Mouse (Mus musculus): ENCODE results near the gene Polr2a. TPM values are rescaled to one million over a fixed set of nuclear protein-coding genes. Genes with fewer than 3 reads are reported as not detected.
A peak's percentile ranks its signal among the peaks of the same experiment; 100 is the strongest.

The Polr2a gene
- polyA plus RNA-seq (2011; ENCODE audit: insufficient read depth, insufficient read length, low read depth, missing spikeins): 102 and 103 TPM in 2 replicates

DNA sequence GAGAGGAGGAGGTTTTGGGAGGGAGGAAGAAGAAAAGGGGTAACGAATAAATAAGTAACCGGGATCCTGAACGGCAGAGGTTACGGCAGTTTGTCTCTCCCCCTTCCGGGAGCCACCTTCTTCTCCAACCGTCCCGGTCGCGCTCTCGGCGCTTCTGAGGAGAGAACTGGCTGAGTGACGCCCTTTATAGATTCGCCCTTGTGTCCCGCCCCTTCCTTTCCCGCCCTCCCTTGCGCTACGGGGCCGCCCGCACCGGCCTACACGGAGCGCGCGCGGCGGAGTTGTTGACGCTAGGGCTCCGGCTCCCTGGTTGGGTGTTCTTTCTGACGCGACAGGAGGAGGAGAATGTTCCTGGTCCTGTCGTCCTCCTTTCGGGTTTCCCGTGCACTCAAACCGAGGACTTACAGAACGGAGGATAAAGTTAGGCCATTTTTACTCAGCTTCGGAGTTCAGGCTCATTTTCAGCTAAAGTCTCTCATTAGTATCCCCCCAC, at the start of gene Polr2a:
Gene Polr2a, minus strand, starts transcription at position 160 of the 493 bp plus-strand sequence.
- Histone ChIP-seq H3K27ac (ENCODE audit: insufficient read depth, low read length) (peak within 1 kb of the TSS; percentile 96), H3K4me3 (ENCODE audit: low read depth, low read length) (peak within 1 kb of the TSS; percentile 92), H3K4me1 (ENCODE audit: control insufficient read depth, insufficient read depth, low read length) (peaks cover 3% of the 10 kb centered on the region), H3K27me3 (ENCODE audit: control insufficient read depth, insufficient read depth, low read length, poor library complexity, severe bottlenecking) (no peaks in the 10 kb centered on the region), H3K36me3 (ENCODE audit: control insufficient read depth, insufficient read depth, low read length, poor library complexity, severe bottlenecking) (peaks cover 4% of the 10 kb centered on the region), H3K9ac (ENCODE audit: low read depth, poor library complexity, severe bottlenecking) (peak within 1 kb of the TSS; percentile 87), H3K9me3 (replicated peaks; ENCODE audit: control insufficient read depth, insufficient read depth, low read length, poor library complexity, severe bottlenecking) (no peaks in the 10 kb centered on the region)
- TF ChIP-seq EP300 (IDR thresholded peaks at IDR 0.05; ENCODE audit: insufficient read depth, low read depth, low read length) (0 out of 2 replicates have a peak, but pooled peaks have one; percentile 43), POLR2A (IDR thresholded peaks at IDR 0.05; ENCODE audit: insufficient read depth, low read length) (peak; percentile 100), CTCF (IDR thresholded peaks at IDR 0.05; ENCODE audit: low read depth, low read length) (no peak)

DNA sequence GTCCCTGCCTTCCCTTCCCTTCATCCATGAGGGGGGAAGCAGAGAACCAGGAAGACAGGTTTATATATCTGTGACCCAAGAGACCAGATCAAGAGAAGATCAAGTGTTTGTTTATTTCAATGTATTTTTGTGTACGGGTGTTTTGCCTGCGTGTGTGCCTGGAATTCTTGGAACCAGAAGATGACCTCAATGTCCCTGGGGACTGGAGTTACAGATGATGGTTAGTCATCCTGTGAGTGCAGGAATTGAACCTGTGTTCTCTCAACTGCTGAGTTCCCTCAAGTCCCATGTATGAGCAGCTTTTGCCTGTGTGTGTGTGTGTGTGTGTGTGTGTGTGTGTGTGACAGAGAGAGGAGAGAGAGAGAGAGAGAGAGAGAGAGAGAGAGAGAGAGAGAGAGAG, 49.2 kb upstream of the Polr2a start:
- no peaks in the 10 kb centered on the region for H3K9me3 ChIP-seq (replicated peaks; ENCODE audit: control insufficient read depth, insufficient read depth, low read length, poor library complexity, severe bottlenecking)
- H3K4me3 ChIP-seq (ENCODE audit: low read depth, low read length): no peak overlapping the region
- H3K27me3 ChIP-seq (ENCODE audit: control insufficient read depth, insufficient read depth, low read length, poor library complexity, severe bottlenecking): no peaks in the 10 kb centered on the region
- no peaks in the 10 kb centered on the region for H3K4me1 ChIP-seq (ENCODE audit: control insufficient read depth, insufficient read depth, low read length)
- H3K36me3 ChIP-seq (ENCODE audit: control insufficient read depth, insufficient read depth, low read length, poor library complexity, severe bottlenecking): no peaks in the 10 kb centered on the region
- no peak overlapping the region for H3K9ac ChIP-seq (ENCODE audit: low read depth, poor library complexity, severe bottlenecking)
- TF ChIP-seq POLR2A (IDR thresholded peaks at IDR 0.05; ENCODE audit: insufficient read depth, low read length) (no peak), EP300 (IDR thresholded peaks at IDR 0.05; ENCODE audit: insufficient read depth, low read depth, low read length) (no peak), CTCF (IDR thresholded peaks at IDR 0.05; ENCODE audit: low read depth, low read length) (no peak)
- no peak overlapping the region for H3K27ac ChIP-seq (ENCODE audit: insufficient read depth, low read length)

DNA sequence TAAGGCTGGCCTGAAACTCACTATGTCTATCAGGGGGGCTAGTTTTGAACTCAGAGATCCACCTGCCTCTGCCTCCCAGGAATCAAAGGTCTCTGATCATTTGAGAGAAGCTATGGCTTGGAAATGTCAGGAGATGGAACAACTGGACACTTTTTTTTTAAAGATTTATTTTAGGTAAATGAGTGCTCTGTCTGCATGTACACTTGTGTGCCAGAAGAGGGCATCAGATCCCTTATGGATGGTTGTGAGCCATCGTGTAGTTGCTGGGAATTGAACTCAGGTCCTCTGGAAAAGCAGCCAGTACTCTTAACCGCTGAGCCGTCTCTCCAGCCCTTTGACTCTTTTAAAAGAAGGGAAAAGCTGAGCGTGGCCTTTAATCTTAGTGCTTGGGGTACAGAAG, 47.9 kb upstream of the Polr2a start:
- Histone ChIP-seq H3K4me3 (ENCODE audit: low read depth, low read length) (no peak overlapping the region), H3K9me3 (replicated peaks; ENCODE audit: control insufficient read depth, insufficient read depth, low read length, poor library complexity, severe bottlenecking) (no peaks in the 10 kb centered on the region), H3K4me1 (ENCODE audit: control insufficient read depth, insufficient read depth, low read length) (no peaks in the 10 kb centered on the region), H3K27ac (ENCODE audit: insufficient read depth, low read length) (no peak overlapping the region), H3K9ac (ENCODE audit: low read depth, poor library complexity, severe bottlenecking) (no peak overlapping the region), H3K27me3 (ENCODE audit: control insufficient read depth, insufficient read depth, low read length, poor library complexity, severe bottlenecking) (peaks cover 11% of the 10 kb centered on the region), H3K36me3 (ENCODE audit: control insufficient read depth, insufficient read depth, low read length, poor library complexity, severe bottlenecking) (no peaks in the 10 kb centered on the region)
- TF ChIP-seq CTCF (IDR thresholded peaks at IDR 0.05; ENCODE audit: low read depth, low read length): no peak
- no peak for TF ChIP-seq EP300 (IDR thresholded peaks at IDR 0.05; ENCODE audit: insufficient read depth, low read depth, low read length)
- TF ChIP-seq POLR2A (IDR thresholded peaks at IDR 0.05; ENCODE audit: insufficient read depth, low read length): no peak

DNA sequence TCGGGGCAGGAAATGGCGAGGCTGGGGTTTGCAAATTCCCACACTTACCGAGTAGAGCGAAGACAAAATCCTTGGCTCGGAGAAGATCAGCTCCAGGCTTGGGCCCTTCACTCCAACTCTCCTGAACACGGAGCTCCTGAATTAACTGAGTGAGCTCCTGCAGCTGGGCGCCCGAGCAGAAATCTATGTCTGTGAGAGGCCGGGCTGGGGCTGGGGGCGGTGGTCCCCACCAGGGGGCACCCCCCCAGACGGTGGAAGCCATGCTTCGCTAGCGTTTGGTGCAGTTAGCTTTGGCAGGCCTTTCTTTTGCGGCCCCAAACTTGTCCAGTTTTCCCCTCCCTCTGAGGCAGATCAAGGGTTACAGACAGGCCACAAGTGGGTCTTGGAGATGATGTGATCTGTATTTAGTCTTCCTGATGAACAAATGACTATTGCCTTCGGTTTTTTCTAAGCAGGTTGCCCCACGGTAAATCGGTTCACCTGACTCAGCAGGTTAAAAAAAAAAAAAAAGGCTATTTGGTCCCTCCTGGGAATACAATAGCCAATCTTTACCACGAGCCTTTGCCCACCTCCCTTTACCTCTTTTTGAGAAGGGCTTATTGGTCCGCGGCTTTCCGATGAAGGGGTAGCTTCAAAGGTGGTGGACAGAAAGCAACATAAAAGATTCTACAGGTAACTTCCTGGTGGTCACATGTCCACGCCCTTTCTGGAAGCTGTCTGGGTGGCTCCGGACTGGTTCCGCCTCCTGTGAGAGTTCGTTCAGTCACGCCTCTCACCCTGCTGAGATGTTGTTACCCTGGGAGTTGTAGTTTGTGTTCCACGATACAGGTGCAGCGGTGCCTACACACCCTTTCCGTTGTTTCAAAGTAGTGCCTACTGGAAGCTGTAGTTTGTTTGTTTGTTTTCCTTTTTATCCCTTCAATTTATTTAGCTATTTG, 46.8 kb upstream of the Polr2a start, which contains the start of gene Tmem102:
Gene Tmem102, minus strand, starts transcription at position 653 of the 938 bp plus-strand sequence.
- Histone ChIP-seq H3K4me3 (ENCODE audit: low read depth, low read length) (peak within 1 kb of the TSS; percentile 76), H3K9me3 (replicated peaks; ENCODE audit: control insufficient read depth, insufficient read depth, low read length, poor library complexity, severe bottlenecking) (no peaks in the 10 kb centered on the region), H3K36me3 (ENCODE audit: control insufficient read depth, insufficient read depth, low read length, poor library complexity, severe bottlenecking) (no peaks in the 10 kb centered on the region), H3K9ac (ENCODE audit: low read depth, poor library complexity, severe bottlenecking) (peak within 1 kb of the TSS; percentile 90), H3K27me3 (ENCODE audit: control insufficient read depth, insufficient read depth, low read length, poor library complexity, severe bottlenecking) (peaks cover 12% of the 10 kb centered on the region), H3K27ac (ENCODE audit: insufficient read depth, low read length) (peak within 1 kb of the TSS; percentile 9; the same call in 1 of the 2 replicates), H3K4me1 (ENCODE audit: control insufficient read depth, insufficient read depth, low read length) (no peaks in the 10 kb centered on the region)
- no peak for TF ChIP-seq EP300 (IDR thresholded peaks at IDR 0.05; ENCODE audit: insufficient read depth, low read depth, low read length)
- peak; percentile 28 for TF ChIP-seq POLR2A (IDR thresholded peaks at IDR 0.05; ENCODE audit: insufficient read depth, low read length)

DNA sequence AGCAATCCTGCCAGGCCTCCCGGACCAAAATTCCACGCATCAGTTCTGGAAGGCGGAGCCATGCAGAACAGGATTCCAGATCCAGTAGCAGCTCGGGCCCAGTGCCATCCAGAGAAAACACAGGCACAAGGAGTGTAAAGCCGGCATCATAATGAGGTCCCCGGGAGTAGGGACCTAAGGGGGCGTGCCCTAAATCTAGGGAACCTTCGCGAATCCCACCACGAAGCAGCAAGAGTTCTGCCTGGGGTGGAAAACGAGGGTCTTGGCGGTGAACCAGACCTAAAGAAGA, 46.2 kb upstream of the Polr2a start:
- Histone ChIP-seq H3K9ac (ENCODE audit: low read depth, poor library complexity, severe bottlenecking) (peak overlapping the region; percentile 90), H3K36me3 (ENCODE audit: control insufficient read depth, insufficient read depth, low read length, poor library complexity, severe bottlenecking) (no peaks in the 10 kb centered on the region), H3K27ac (ENCODE audit: insufficient read depth, low read length) (no peak overlapping the region), H3K9me3 (replicated peaks; ENCODE audit: control insufficient read depth, insufficient read depth, low read length, poor library complexity, severe bottlenecking) (no peaks in the 10 kb centered on the region), H3K27me3 (ENCODE audit: control insufficient read depth, insufficient read depth, low read length, poor library complexity, severe bottlenecking) (peaks cover 12% of the 10 kb centered on the region), H3K4me1 (ENCODE audit: control insufficient read depth, insufficient read depth, low read length) (no peaks in the 10 kb centered on the region), H3K4me3 (ENCODE audit: low read depth, low read length) (peak overlapping the region; percentile 76)
- no peak for TF ChIP-seq POLR2A (IDR thresholded peaks at IDR 0.05; ENCODE audit: insufficient read depth, low read length)
- no peak for TF ChIP-seq CTCF (IDR thresholded peaks at IDR 0.05; ENCODE audit: low read depth, low read length)
- no peak for TF ChIP-seq EP300 (IDR thresholded peaks at IDR 0.05; ENCODE audit: insufficient read depth, low read depth, low read length)

Data from ES-Bruce4 (cell line).